Mouse (Mus musculus) erythroblast, embryonic 14.5 days (primary cell): ENCODE data around the gene Pdgfa. TPM values are rescaled to one million over a fixed set of nuclear protein-coding genes. Genes with fewer than 3 reads are reported as not detected.

Experiments used
- H3K27me3 ChIP-seq: 2 replicates; pipeline ENCODE4 v1.6.1; 2012; ENCODE audit warnings: inconsistent platforms; ENCODE audit not compliant: control insufficient read depth
- H3K36me3 ChIP-seq: 2 replicates; pipeline ENCODE4 v1.6.1; 2012; ENCODE audit warnings: mild to moderate bottlenecking, inconsistent platforms; ENCODE audit not compliant: control insufficient read depth
- H3K4me1 ChIP-seq: 2 replicates; pipeline ENCODE4 v1.6.1; 2012; ENCODE audit warnings: inconsistent platforms; ENCODE audit not compliant: control insufficient read depth
- H3K4me3 ChIP-seq: replicated peaks from 2 replicates; pipeline ENCODE3; 2012; ENCODE audit warnings: moderate library complexity, mild to moderate bottlenecking, inconsistent platforms
- H3K9me3 ChIP-seq: 2 replicates; pipeline ENCODE4 v1.6.1; 2012; ENCODE audit warnings: low read length, inconsistent platforms, mixed read lengths; ENCODE audit not compliant: control insufficient read depth
- GATA1 ChIP-seq: IDR thresholded peaks from 2 replicates; pipeline ENCODE4 v1.6.1; 2012; ENCODE audit warnings: low read length, inconsistent platforms, mixed read lengths
- TAL1 ChIP-seq: IDR thresholded peaks from 3 replicates; pipeline ENCODE4 v1.6.1; 2012; ENCODE audit warnings: low read length, inconsistent platforms, mixed read lengths
- polyA plus RNA-seq: library from polyadenylated mRNA; stranded (reverse); fragments of >175 nt; gene quantifications from 2 replicates; pipeline ENCODE4 v1.2.3, GENCODE M21; 2012

Gene Pdgfa
- polyA plus RNA-seq, 1 experiment, result 0.02 TPM

DNA sequence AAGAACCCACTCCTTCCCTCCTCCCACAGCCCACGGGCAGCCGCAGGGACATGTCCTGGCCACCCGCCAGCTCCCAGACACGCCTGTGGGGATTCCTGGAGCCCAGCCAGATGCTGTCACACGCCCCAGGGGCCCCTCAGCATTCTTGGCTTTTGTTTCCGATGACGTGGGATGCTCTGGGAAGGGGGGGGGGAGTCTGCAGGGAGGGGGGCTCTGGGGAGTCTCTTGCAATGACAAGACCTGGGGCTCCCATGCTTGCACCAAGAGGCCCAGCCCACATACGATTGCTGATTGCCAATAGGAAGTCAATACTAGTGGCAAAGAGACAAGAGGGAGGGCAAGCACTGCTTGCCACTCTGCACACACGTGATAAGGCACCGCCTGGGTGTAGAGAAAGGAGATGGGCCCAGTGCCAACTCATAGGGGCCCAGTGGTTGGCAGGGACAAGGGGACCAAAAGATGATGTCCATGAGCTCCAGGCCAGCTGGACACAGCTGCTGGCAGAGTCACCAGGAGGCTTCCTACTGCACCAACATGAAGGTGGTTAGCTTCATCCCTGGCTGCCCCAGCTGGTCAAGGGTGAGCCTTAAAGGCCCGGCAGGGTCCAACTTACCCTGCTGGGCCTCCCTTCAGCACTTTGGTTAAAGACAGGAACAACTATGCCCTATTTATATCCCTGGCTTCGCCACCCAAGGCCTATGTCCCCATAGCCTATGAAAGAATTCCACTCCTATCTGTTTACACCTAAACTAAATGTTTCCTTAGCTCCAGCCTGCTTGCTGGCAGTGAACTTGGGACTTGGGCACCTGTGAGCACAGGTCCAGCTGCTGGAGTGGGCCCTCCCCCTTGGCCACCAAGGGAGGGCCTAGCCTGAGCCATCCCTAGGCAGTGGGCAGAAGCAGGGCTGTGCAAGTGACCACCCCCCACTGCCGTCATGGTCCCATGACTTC lies 48.9 kb downstream of the Pdgfa start:
- no peaks in the 10 kb centered on the region for H3K36me3 ChIP-seq
- H3K4me1 ChIP-seq, result no peaks in the 10 kb centered on the region; the same call in 1 of the 2 replicates
- no peaks in the 10 kb centered on the region for H3K27me3 ChIP-seq
- H3K4me3 ChIP-seq, result no peak overlapping the region
- TF ChIP-seq GATA1 (no peak), TAL1 (no peak)
- no peaks in the 10 kb centered on the region for H3K9me3 ChIP-seq

DNA sequence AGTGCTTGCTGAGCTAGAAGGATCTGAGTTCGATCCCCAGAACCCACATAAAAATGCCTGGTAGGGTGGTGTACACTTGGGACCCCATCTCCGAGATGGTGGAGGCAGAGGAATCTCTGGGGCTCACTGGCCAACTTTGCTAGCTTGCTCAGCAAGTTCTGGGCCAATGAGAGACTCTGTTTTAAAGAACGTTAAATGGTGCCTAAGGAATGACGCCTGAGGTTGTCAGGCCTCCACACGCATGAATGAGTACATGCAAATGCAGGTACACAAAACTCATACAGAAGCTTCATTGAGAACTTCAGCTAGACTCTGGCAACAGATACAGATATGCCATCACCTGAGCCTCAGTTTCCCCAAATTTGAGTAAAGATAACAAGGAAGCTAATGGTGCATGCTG lies 49.7 kb downstream of the Pdgfa start:
- Histone ChIP-seq H3K4me3 (no peak overlapping the region), H3K9me3 (no peaks in the 10 kb centered on the region), H3K27me3 (no peaks in the 10 kb centered on the region), H3K4me1 (no peaks in the 10 kb centered on the region; the same call in 1 of the 2 replicates), H3K36me3 (no peaks in the 10 kb centered on the region)
- TF ChIP-seq TAL1 (no peak), GATA1 (no peak)

DNA sequence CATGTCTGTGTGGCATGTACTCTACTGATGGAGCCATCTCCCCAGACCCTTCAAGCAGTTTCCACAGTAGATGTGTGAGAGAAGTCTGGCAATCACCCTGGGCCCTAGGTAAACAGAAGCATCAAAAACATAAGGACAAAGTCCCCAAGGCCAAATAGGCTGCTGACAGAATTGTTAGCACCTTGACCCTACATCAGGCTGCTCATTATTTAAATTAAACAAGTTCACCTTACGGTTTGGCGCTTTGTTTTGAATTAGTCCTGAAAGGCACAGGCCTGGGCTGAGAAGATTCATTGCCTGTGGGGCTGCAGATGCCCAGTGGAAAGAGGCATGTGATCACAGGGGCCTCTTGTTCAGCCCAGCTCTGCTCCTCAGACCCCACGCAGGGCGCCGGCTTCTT lies 50.2 kb downstream of the Pdgfa start:
- no peaks in the 10 kb centered on the region for H3K27me3 ChIP-seq

DNA sequence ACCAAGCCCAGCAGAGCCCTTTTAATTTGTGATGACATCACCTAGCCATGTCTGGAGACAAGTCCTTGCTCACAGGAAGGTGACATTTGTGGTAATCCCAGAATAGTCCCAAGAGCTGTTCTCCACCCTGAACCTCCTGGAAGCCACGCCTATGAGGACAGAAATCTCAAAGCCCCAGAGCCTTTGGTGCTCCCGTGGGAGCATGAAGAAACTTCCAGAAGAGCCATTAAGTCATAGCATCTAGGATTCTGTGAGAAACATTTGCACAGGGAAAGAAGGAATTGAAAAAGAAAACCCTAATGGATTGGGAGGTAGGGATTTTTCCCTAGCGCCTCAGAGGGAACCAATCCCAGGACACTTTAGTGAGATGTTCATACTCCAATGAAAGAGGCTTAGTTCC lies 52.2 kb downstream of the Pdgfa start:
- Histone ChIP-seq H3K36me3 (no peaks in the 10 kb centered on the region), H3K4me3 (no peak overlapping the region), H3K27me3 (no peaks in the 10 kb centered on the region), H3K9me3 (no peaks in the 10 kb centered on the region), H3K4me1 (no peaks in the 10 kb centered on the region; the same call in 1 of the 2 replicates)
- no peak for TF ChIP-seq TAL1
- no peak for TF ChIP-seq GATA1

More for the DNA sequence above, 50.2 kb downstream of the Pdgfa start:
- Histone ChIP-seq H3K4me3 (no peak overlapping the region), H3K9me3 (no peaks in the 10 kb centered on the region), H3K4me1 (no peaks in the 10 kb centered on the region; the same call in 1 of the 2 replicates), H3K36me3 (no peaks in the 10 kb centered on the region)
- no peak for TF ChIP-seq TAL1
- no peak for TF ChIP-seq GATA1

DNA sequence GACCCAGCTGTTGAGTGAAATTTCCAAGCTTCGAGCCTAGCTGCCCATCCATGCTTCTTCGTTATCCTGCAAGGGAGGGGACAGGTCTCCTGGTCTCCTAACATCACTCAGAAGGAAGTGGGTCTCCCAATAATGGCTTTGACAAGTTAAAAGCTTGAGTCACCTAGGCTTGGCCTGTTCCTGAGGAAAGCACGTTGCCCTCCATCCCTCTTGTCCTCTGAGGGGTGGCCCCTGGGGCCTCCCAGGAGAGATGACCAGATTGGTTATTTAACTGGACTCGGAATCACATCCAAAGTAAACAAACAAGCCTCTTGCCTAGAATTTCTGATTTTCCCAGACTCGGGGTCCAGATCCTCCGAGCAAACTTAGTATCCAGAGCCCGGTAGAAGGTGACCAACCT lies 52.6 kb downstream of the Pdgfa start:
- Histone ChIP-seq H3K36me3 (no peaks in the 10 kb centered on the region), H3K9me3 (no peaks in the 10 kb centered on the region), H3K4me1 (no peaks in the 10 kb centered on the region; the same call in 1 of the 2 replicates), H3K27me3 (no peaks in the 10 kb centered on the region), H3K4me3 (no peak overlapping the region)
- no peak for TF ChIP-seq TAL1
- TF ChIP-seq GATA1, result no peak

DNA sequence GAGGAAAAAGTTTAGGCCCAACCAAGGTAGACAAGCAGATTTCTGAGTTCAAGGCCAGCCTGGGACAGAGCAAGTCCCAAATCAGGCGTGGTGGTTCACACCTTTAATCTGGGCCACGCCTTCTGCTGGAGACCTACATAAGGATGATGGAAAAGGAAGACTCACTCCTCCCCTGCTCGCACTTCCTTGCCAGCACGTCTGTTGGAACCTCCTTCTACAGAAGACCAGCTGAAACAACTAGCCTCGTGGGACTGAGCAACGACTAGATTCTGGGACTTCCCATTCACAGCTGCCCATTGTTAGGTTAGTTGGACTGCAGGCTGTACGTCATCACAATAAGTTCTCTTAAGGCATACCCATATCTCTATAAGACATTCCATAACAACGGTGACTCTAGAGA lies 55.3 kb downstream of the Pdgfa start:
- Histone ChIP-seq H3K36me3 (no peaks in the 10 kb centered on the region), H3K27me3 (no peaks in the 10 kb centered on the region), H3K4me1 (no peaks in the 10 kb centered on the region), H3K4me3 (no peak overlapping the region), H3K9me3 (no peaks in the 10 kb centered on the region)
- TF ChIP-seq TAL1, result no peak
- no peak for TF ChIP-seq GATA1

DNA sequence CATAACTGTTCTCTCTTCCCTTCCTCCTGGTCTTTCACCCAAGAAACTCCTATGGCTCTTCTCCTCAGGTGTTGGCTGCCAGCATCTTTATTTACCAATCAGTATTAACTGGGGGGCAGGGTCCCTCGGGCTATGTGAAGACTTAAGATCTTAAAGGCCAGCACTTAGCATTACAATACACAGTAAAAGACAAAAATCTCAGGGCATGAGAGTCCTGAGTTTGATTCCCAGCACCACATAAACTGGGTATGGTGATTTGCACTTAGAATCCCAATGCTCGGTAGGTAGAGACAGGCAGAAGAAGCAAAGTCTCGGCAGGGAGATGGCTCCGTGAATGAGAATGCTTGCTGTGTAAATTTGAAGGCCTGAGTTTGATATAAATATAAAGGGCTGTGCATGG lies 56.6 kb downstream of the Pdgfa start:
- no peaks in the 10 kb centered on the region for H3K27me3 ChIP-seq
- H3K36me3 ChIP-seq, result no peaks in the 10 kb centered on the region
- TF ChIP-seq GATA1, result no peak
- TF ChIP-seq TAL1, result no peak
- H3K4me1 ChIP-seq, result no peaks in the 10 kb centered on the region
- H3K4me3 ChIP-seq, result no peak overlapping the region
- H3K9me3 ChIP-seq, result no peaks in the 10 kb centered on the region

DNA sequence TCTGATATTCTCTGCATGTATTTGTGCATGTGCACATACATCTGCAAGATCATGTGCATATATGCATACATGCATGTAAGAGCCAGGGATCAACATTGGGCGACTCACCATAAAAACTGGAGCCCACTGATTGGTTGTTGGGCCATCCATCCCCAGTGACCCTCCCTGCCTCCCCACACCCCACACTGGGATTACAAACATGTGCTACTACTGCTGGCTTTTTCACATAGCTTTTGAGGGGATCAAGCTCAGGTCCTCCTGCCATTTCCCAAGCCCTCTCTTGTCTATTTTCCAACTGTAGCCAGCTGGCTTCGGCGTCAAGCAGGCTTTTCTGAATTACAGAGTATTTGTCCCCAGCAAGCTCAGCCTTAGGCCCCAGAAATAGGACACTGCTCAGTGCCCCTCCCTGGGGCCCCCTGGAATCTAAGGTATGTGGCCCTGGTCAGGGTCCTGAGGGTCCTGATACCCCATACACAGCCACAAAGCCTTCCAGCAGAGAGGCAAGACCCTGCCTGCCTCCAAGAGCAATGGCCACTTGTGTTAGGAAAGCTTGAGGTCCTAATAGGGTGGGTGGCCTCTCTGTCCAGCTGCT lies 58.5 kb downstream of the Pdgfa start:
- TF ChIP-seq TAL1, result no peak
- no peak for TF ChIP-seq GATA1
- Histone ChIP-seq H3K9me3 (no peaks in the 10 kb centered on the region), H3K4me1 (no peaks in the 10 kb centered on the region), H3K27me3 (no peaks in the 10 kb centered on the region), H3K4me3 (no peak overlapping the region), H3K36me3 (no peaks in the 10 kb centered on the region)

DNA sequence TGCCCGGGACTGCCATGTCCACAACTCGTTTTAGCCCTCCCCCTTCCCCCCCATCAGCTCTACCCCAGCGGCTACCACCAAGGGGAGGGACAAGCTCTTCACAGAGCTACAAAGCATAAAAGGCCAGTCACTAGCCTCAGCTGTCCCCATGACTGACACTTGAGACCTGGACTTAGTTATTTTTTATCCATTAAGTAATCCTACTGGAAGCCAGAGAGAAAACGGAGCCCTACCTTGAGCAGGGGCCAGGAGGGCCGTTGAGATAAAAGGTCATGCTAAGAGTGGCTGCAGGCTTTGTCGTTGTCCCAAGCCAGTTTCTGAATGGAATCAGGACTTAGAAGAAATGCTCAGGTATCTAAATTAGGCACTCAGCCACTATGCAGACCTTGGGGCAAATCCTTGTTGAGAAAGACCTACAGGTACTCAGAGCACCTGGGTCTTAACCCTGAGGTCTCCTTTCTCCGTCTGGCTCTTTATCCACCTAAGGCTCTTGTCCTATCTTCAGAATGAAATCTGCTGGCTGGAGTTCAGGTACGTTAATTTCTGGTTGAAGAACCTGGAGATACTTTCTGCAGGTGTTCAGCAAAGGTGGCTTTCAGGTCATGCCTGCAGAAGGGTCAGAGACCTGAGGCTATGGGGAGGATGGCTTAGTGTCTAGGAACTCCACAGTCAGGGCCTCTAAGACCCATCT lies 60.6 kb downstream of the Pdgfa start:
- H3K4me3 ChIP-seq, result no peak overlapping the region
- peaks cover 7% of the 10 kb centered on the region; the same call in 1 of the 2 replicates for H3K27me3 ChIP-seq
- H3K9me3 ChIP-seq, result no peaks in the 10 kb centered on the region
- TF ChIP-seq TAL1 (no peak), GATA1 (no peak)
- H3K4me1 ChIP-seq, result no peaks in the 10 kb centered on the region
- no peaks in the 10 kb centered on the region for H3K36me3 ChIP-seq
